Mouse (Mus musculus) embryonic fibroblast, embryonic 13.5 days (primary cell): ENCODE measurements around the gene Atg16l1.

ENCODE experiments used
- CTCF ChIP-seq: IDR thresholded peaks from 2 replicates; pipeline ENCODE4 v1.5.1; 2011; ENCODE audit warnings: mild to moderate bottlenecking, control low read depth, low read length, moderate library complexity, borderline replicate concordance; ENCODE audit not compliant: insufficient read depth
- POLR2A ChIP-seq: IDR thresholded peaks from 2 replicates; pipeline ENCODE4 v1.6.1; 2011; ENCODE audit warnings: low read depth, mild to moderate bottlenecking, control low read depth, low read length, moderate library complexity

DNA sequence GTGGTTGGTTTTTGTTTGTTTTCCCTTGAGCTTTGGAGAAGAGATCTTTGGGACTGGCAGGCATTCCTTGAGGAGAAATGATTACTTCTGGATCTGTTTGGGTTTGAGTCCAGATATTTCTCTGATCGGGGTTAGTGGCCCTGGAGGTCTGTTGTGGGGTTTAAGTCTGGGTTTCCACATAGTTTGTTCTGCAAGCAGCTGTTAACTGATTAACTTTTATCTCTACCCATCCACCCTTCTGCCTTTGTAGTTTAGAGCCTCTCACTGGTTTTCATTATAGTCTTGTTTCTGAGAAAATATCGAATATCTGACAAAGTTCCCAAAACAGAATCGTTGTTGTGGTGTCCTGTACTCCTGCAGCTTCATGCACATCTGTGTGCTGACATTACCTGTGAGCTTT, 8.2 kb downstream of the Atg16l1 start:
- TF ChIP-seq CTCF (no peak), POLR2A (no peak)
